Mouse (Mus musculus): ENCODE results near the gene Cd5l. TPM values are rescaled to one million over a fixed set of nuclear protein-coding genes. Genes with fewer than 3 reads are reported as not detected.

The Cd5l gene
- total RNA-seq (2023), result under 1 TPM in 1 of 2 experiments, not detected in 1; 0.26 TPM

DNA sequence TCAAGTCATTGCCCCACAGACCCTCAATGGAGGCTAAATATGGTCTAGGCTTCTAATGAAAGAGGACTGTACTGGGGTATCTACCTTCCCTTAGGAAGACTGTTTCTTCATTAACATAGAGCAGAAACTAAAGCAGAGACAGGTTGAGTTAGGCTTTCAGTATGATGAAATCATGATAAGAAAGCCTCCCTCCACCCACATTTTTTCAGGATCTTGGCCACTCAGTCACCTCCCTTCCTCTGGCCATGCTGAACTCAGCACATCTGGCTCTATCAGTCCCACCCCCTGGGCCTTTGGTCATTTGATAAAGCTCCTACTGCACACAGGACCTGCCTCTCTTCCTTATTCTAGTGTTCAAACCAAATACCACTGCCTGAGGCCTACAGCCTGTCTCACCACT lies at the start of gene Cd5l:
TSS of gene Cd5l (plus strand) at position 301 of the 400 bp plus-strand sequence.

DNA sequence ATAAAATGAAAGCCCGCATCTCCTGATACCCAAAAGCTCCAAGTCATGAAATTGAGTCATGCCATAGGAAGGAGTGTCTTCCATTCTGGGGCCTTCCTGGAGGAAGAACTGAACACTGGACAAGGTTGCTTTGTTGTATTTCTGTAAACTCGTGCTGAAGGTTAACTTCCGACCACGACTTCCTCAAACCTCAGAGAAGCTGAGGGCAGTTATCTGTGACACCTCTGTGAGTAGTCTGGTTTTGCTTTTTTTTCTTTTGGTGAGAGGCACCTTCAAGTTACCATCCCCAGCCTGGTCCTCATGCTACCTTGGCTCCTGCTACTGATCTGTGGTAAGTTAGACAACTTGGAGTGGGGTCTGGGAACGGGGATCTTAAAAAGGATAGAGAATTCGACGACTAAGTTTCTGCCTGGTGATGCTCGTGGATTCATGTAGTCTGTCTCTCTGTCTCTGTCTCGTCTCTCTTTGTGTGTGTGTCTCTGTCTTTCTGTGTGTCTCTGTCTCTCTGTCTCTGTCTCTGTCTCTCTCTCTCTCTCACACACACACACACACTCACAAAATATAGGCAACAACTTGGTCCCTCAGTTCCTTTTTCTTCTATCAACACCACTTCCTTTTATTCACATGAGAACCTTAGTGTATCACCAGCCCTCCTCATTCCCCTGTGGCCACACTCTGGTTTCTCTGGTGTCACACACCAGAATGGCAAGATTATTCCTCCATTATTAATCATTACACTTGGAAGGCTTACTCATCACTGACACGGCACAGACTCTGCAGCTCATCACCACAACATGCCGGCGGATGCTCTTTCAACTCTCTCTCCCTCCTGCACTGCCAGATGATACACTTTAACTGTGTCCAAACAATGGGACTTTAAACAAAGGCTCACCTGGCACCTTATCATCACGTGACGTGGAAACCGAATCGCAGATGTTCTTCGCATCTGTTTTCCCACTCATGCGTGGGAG lies 18.8 kb downstream of the Cd5l start, which contains the start of gene Fcrl1:
TSS of gene Fcrl1 (plus strand) at position 193 of the 971 bp plus-strand sequence.

Other genes starting within 250 kb of the Cd5l start
- gene Kirrel, start 183.1 kb upstream of the Cd5l start, total RNA-seq (2023), result under 1 TPM; 0.26 to 0.33 TPM
- under 1 TPM in 1 of 2 experiments, not detected in 1; 0.40 TPM for gene Fcrls, start 94.1 kb upstream of the Cd5l start, total RNA-seq (2023)
- 10 to 100 TPM; 14.0 to 18.6 TPM for gene Fcrl1, start 18.5 kb downstream of the Cd5l start, total RNA-seq (2023)
- gene Fcrl5, start 77.9 kb downstream of the Cd5l start, total RNA-seq (2023), result under 1 TPM in 1 of 2 experiments, not detected in 1; 0.15 TPM
- 10 to 100 TPM; 19.7 to 24.8 TPM for gene Etv3, start 167.5 kb downstream of the Cd5l start, total RNA-seq (2023)

Measured in neutrophil, adult 83 days (primary cell).